Mouse (Mus musculus): Measurements from ENCODE around the gene Aste1. TPM values are rescaled to one million over a fixed set of nuclear protein-coding genes. Genes with fewer than 3 reads are reported as not detected.

Aste1 gene
- polyA plus RNA-seq, 1 experiment from 2014 or later = 3.6 TPM

DNA sequence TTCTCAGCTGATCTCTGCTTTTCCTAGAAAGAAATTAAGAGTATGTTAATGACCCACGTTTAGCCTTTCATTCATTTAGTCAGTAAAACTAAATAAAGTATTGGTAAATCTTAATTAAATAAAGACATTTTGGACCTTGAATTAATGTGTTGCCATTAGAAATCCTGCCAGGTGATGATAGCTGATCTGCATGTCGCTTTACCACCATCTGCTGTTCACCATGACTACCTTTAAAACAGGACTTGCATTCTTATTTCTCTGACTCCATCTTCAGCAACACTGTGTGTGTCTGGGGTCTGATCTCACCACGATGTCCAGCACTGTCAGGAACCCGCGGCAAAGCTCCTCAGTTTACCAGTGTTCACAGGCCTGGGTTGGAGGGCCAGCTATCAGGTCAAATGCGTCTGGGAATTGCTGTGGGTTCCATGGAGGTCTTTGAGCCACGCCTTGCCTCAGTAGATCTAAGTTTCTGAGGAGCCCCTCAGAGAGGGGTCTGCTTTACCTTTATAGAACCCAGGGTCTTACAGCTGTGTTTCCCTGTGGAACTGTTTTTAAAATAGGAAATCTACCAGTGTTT, 18.1 kb upstream of the Aste1 start:
- H3K4me2 ChIP-seq (ENCODE audit: low read depth, low read length) = no peak overlapping the region
- H3K9ac ChIP-seq (ENCODE audit: low read depth, low read length) = no peak overlapping the region
- ATAC-seq (ENCODE audit: low read depth) = no peak
- no peaks in the 10 kb centered on the region for H3K9me3 ChIP-seq (replicated peaks; ENCODE audit: control insufficient read depth, low read length)
- no peaks in the 10 kb centered on the region for H3K4me1 ChIP-seq (ENCODE audit: control insufficient read depth, low read depth, low read length)
- no peak overlapping the region for H3K27ac ChIP-seq (ENCODE audit: low read length)
- WGBS (ENCODE audit: insufficient replicate concordance) = 52% methylated on average over 7 of the region's 7 CpGs
- H3K27me3 ChIP-seq (ENCODE audit: control insufficient read depth, insufficient read depth, low read depth, low read length) = no peaks in the 10 kb centered on the region
- no peaks in the 10 kb centered on the region for H3K36me3 ChIP-seq (ENCODE audit: control insufficient read depth, insufficient read depth)
- H3K4me3 ChIP-seq (ENCODE audit: low read depth, low read length) = no peak overlapping the region

GRCm38 (mm10) chr9:105377622-105378021, 17.6 kb upstream of the Aste1 start:
- WGBS (ENCODE audit: insufficient replicate concordance) = 48% methylated on average over 3 of the region's 3 CpGs

DNA sequence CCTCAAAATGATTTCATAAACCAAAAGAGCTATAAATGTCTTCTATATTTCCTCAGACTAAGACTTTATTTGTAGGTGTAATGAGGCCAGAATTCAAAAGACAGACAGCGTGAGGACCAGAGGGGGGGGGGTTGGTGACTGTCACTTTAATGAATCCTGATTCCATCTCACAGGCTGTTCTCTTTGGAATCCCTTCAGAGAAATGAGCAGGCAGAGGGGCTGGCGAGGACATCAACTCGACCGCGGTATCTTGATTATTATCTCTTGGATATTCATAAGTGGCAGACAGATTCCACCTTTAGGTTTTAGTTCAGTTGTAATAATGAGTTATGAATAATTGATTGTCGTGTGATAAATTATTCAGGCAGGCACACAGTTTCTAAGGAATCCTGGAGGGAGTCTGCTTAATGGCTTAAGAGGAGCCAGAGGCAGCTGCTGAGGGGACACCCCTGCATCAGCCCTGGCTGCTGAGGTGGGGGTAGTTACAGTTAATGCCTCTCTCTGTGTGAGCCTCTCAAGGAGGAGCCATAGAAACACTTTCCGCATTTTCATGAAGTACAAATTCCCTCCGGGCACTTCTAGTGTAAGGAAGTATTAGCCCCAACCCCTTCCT, 15.6 kb upstream of the Aste1 start:
- H3K9ac ChIP-seq (ENCODE audit: low read depth, low read length) = no peak overlapping the region
- H3K36me3 ChIP-seq (ENCODE audit: control insufficient read depth, insufficient read depth) = no peaks in the 10 kb centered on the region
- H3K4me3 ChIP-seq (ENCODE audit: low read depth, low read length) = no peak overlapping the region
- no peak overlapping the region for H3K4me2 ChIP-seq (ENCODE audit: low read depth, low read length)
- ATAC-seq (ENCODE audit: low read depth) = no peak
- WGBS (ENCODE audit: insufficient replicate concordance) = 72% methylated on average over 8 of the region's 8 CpGs
- no peaks in the 10 kb centered on the region for H3K27me3 ChIP-seq (ENCODE audit: control insufficient read depth, insufficient read depth, low read depth, low read length)
- no peaks in the 10 kb centered on the region for H3K4me1 ChIP-seq (ENCODE audit: control insufficient read depth, low read depth, low read length)
- no peak overlapping the region for H3K27ac ChIP-seq (ENCODE audit: low read length)
- no peaks in the 10 kb centered on the region for H3K9me3 ChIP-seq (replicated peaks; ENCODE audit: control insufficient read depth, low read length)

More at GRCm38 (mm10) chr9:105377622-105378021, 17.6 kb upstream of the Aste1 start:
- ATAC-seq (ENCODE audit: low read depth) = no peak
- H3K4me3 ChIP-seq (ENCODE audit: low read depth, low read length) = no peak overlapping the region
- no peaks in the 10 kb centered on the region for H3K36me3 ChIP-seq (ENCODE audit: control insufficient read depth, insufficient read depth)
- no peak overlapping the region for H3K9ac ChIP-seq (ENCODE audit: low read depth, low read length)
- H3K9me3 ChIP-seq (replicated peaks; ENCODE audit: control insufficient read depth, low read length) = no peaks in the 10 kb centered on the region
- no peak overlapping the region for H3K27ac ChIP-seq (ENCODE audit: low read length)
- no peaks in the 10 kb centered on the region for H3K27me3 ChIP-seq (ENCODE audit: control insufficient read depth, insufficient read depth, low read depth, low read length)
- H3K4me2 ChIP-seq (ENCODE audit: low read depth, low read length) = no peak overlapping the region
- no peaks in the 10 kb centered on the region for H3K4me1 ChIP-seq (ENCODE audit: control insufficient read depth, low read depth, low read length)

GRCm38 (mm10) chr9:105387403-105387802, 7.8 kb upstream of the Aste1 start:
- Histone ChIP-seq H3K27ac (ENCODE audit: low read length) (no peak overlapping the region), H3K4me3 (ENCODE audit: low read depth, low read length) (no peak overlapping the region), H3K36me3 (ENCODE audit: control insufficient read depth, insufficient read depth) (no peaks in the 10 kb centered on the region), H3K4me2 (ENCODE audit: low read depth, low read length) (no peak overlapping the region), H3K9me3 (replicated peaks; ENCODE audit: control insufficient read depth, low read length) (no peaks in the 10 kb centered on the region), H3K9ac (ENCODE audit: low read depth, low read length) (no peak overlapping the region), H3K27me3 (ENCODE audit: control insufficient read depth, insufficient read depth, low read depth, low read length) (no peaks in the 10 kb centered on the region), H3K4me1 (ENCODE audit: control insufficient read depth, low read depth, low read length) (no peaks in the 10 kb centered on the region)
- 67% methylated on average over 5 of the region's 5 CpGs for WGBS (ENCODE audit: insufficient replicate concordance)
- ATAC-seq (ENCODE audit: low read depth) = no peak

DNA sequence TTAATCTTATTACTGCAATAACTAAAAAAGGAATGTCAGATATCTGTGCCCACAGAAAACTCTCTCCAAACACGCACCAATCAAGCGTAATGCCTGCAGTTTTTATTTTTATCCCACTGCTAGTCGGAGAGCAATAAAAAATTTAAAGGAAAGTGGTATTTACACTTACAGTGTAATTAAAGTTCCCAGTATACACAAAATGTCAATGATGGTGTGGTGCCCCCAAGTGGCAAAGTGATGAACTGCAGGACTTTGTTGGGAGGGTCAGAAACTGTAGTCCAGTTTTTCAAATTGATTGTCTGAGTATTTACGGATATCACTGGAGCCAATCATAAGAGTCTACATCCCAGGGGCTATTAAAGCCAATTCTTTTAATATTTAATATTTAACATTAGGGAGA, 5.9 kb upstream of the Aste1 start:
- Histone ChIP-seq H3K4me3 (ENCODE audit: low read depth, low read length) (no peak overlapping the region), H3K4me2 (ENCODE audit: low read depth, low read length) (no peak overlapping the region), H3K36me3 (ENCODE audit: control insufficient read depth, insufficient read depth) (no peaks in the 10 kb centered on the region), H3K27ac (ENCODE audit: low read length) (no peak overlapping the region), H3K9ac (ENCODE audit: low read depth, low read length) (no peak overlapping the region), H3K9me3 (replicated peaks; ENCODE audit: control insufficient read depth, low read length) (no peaks in the 10 kb centered on the region), H3K27me3 (ENCODE audit: control insufficient read depth, insufficient read depth, low read depth, low read length) (no peaks in the 10 kb centered on the region), H3K4me1 (ENCODE audit: control insufficient read depth, low read depth, low read length) (no peaks in the 10 kb centered on the region)
- ATAC-seq (ENCODE audit: low read depth) = no peak
- 8% methylated on average over 4 of the region's 4 CpGs for WGBS (ENCODE audit: insufficient replicate concordance)

DNA sequence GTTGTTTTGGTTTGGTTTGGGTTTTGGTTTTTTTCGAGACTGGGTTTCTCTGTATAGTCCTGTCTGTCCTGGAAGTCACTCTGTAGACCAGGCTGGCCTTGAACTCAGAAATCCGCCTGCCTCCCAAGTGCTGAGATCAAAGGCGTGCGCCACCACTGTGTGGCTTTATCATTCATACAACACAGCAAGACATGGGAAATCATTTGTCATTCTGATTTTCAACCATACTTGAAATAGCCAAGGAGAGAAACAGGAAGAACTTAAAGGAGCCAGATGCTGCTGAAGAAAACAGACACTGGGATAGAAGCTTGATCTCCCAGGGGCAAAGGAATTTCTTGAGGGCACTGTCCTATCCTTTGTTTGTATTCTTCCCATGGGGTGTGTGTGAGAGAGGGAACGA, 4.6 kb upstream of the Aste1 start:
- Histone ChIP-seq H3K4me1 (ENCODE audit: control insufficient read depth, low read depth, low read length) (no peaks in the 10 kb centered on the region; the same call in 1 of the 2 replicates), H3K9me3 (replicated peaks; ENCODE audit: control insufficient read depth, low read length) (no peaks in the 10 kb centered on the region), H3K9ac (ENCODE audit: low read depth, low read length) (no peak overlapping the region), H3K36me3 (ENCODE audit: control insufficient read depth, insufficient read depth) (no peaks in the 10 kb centered on the region), H3K4me3 (ENCODE audit: low read depth, low read length) (no peak overlapping the region), H3K27me3 (ENCODE audit: control insufficient read depth, insufficient read depth, low read depth, low read length) (no peaks in the 10 kb centered on the region), H3K4me2 (ENCODE audit: low read depth, low read length) (no peak overlapping the region), H3K27ac (ENCODE audit: low read length) (no peak overlapping the region)
- no peak for ATAC-seq (ENCODE audit: low read depth)
- 44% methylated on average over 5 of the region's 5 CpGs for WGBS (ENCODE audit: insufficient replicate concordance)

GRCm38 (mm10) chr9:105394720-105395119, 472 bp upstream of the Aste1 start:
- WGBS (ENCODE audit: insufficient replicate concordance) = 13% methylated on average over 11 of the region's 11 CpGs
- ATAC-seq (ENCODE audit: low read depth) = no peak
- H3K9ac ChIP-seq (ENCODE audit: low read depth, low read length) = peak overlapping the region; percentile 44

GRCm38 (mm10) chr9:105408549-105408948, 13.4 kb downstream of the Aste1 start:
- H3K4me3 ChIP-seq (ENCODE audit: low read depth, low read length) = no peak overlapping the region
- H3K36me3 ChIP-seq (ENCODE audit: control insufficient read depth, insufficient read depth) = no peaks in the 10 kb centered on the region
- no peaks in the 10 kb centered on the region for H3K27me3 ChIP-seq (ENCODE audit: control insufficient read depth, insufficient read depth, low read depth, low read length)
- H3K27ac ChIP-seq (ENCODE audit: low read length) = no peak overlapping the region
- H3K4me2 ChIP-seq (ENCODE audit: low read depth, low read length) = no peak overlapping the region
- no peak overlapping the region for H3K9ac ChIP-seq (ENCODE audit: low read depth, low read length)
- H3K9me3 ChIP-seq (replicated peaks; ENCODE audit: control insufficient read depth, low read length) = no peaks in the 10 kb centered on the region
- WGBS (ENCODE audit: insufficient replicate concordance) = 79% methylated on average over 6 of the region's 6 CpGs
- H3K4me1 ChIP-seq (ENCODE audit: control insufficient read depth, low read depth, low read length) = no peaks in the 10 kb centered on the region
- ATAC-seq (ENCODE audit: low read depth) = no peak

More at GRCm38 (mm10) chr9:105394720-105395119, 472 bp upstream of the Aste1 start:
- H3K4me2 ChIP-seq (ENCODE audit: low read depth, low read length) = peak overlapping the region; percentile 83
- H3K9me3 ChIP-seq (replicated peaks; ENCODE audit: control insufficient read depth, low read length) = no peaks in the 10 kb centered on the region
- H3K4me3 ChIP-seq (ENCODE audit: low read depth, low read length) = peak overlapping the region; percentile 70
- no peaks in the 10 kb centered on the region; the same call in 1 of the 2 replicates for H3K36me3 ChIP-seq (ENCODE audit: control insufficient read depth, insufficient read depth)
- H3K27me3 ChIP-seq (ENCODE audit: control insufficient read depth, insufficient read depth, low read depth, low read length) = no peaks in the 10 kb centered on the region
- peaks cover 4% of the 10 kb centered on the region; the same call in 1 of the 2 replicates for H3K4me1 ChIP-seq (ENCODE audit: control insufficient read depth, low read depth, low read length)
- H3K27ac ChIP-seq (ENCODE audit: low read length) = no peak overlapping the region

GRCm38 (mm10) chr9:105459032-105459431, 63.8 kb downstream of the Aste1 start:
- peak; percentile 56 for ATAC-seq (ENCODE audit: low read depth)
- H3K27ac ChIP-seq (ENCODE audit: low read length) = no peak overlapping the region

More at GRCm38 (mm10) chr9:105459032-105459431, 63.8 kb downstream of the Aste1 start:
- no peaks in the 10 kb centered on the region for H3K4me1 ChIP-seq (ENCODE audit: control insufficient read depth, low read depth, low read length)
- H3K9ac ChIP-seq (ENCODE audit: low read depth, low read length) = no peak overlapping the region
- no peak overlapping the region for H3K4me2 ChIP-seq (ENCODE audit: low read depth, low read length)
- no peaks in the 10 kb centered on the region for H3K9me3 ChIP-seq (replicated peaks; ENCODE audit: control insufficient read depth, low read length)
- no peaks in the 10 kb centered on the region for H3K27me3 ChIP-seq (ENCODE audit: control insufficient read depth, insufficient read depth, low read depth, low read length)
- H3K4me3 ChIP-seq (ENCODE audit: low read depth, low read length) = no peak overlapping the region
- 80% methylated on average over 13 of the region's 13 CpGs for WGBS (ENCODE audit: insufficient replicate concordance)
- peaks cover 3% of the 10 kb centered on the region; the same call in 1 of the 2 replicates for H3K36me3 ChIP-seq (ENCODE audit: control insufficient read depth, insufficient read depth)
